Mouse (Mus musculus) MEL (cell line): ENCODE measurements around the gene Gm21913. TPM values are rescaled to one million over a fixed set of nuclear protein-coding genes. Genes with fewer than 3 reads are reported as not detected.
"Not testable (repeated sequence)": the region's sequence is repeated elsewhere in the genome, so short reads cannot be mapped to it uniquely, and the experiment has no call there.

Source experiments
- DNase-seq: peaks from one replicate; pipeline ENCODE4 v3.0.0; 2011; ENCODE audit warnings: low read depth, low spot score
- H3K27ac ChIP-seq: 2 replicates; pipeline ENCODE4 v1.5.1; 2012; ENCODE audit warnings: low read depth, mild to moderate bottlenecking, control low read depth, low read length, moderate library complexity; ENCODE audit not compliant: control insufficient read depth
- H3K27me3 ChIP-seq, 2 experiments: fragments of 150-350 bp in 1 of 2; sonication (generic) in 1 of 2; 2 replicates each; pipeline ENCODE4 v1.6.1; 2012; ENCODE audit warnings: low read length in 2 of 2, mild to moderate bottlenecking in 2 of 2, improper control_type of control experiment in 1 of 2, moderate library complexity in 1 of 2; ENCODE audit not compliant: insufficient read depth in 2 of 2, control insufficient read depth in 1 of 2
- H3K36me3 ChIP-seq, 2 experiments: 2 replicates each; pipeline ENCODE4 v1.6.1; 2012 to 2014; ENCODE audit warnings: low read length in 2 of 2, improper control_type of control experiment in 1 of 2, inconsistent platforms in 1 of 2, mild to moderate bottlenecking in 1 of 2; ENCODE audit not compliant: insufficient read depth in 2 of 2, control insufficient read depth in 1 of 2
- H3K4me1 ChIP-seq, 2 experiments: fragments of 150-350 bp in 1 of 2; sonication (generic) in 1 of 2; 2 replicates each; pipeline ENCODE4 v1.6.1; 2012; ENCODE audit warnings: low read length in 2 of 2, improper control_type of control experiment in 1 of 2, mild to moderate bottlenecking in 1 of 2; ENCODE audit not compliant: insufficient read depth in 2 of 2, control insufficient read depth in 1 of 2
- H3K4me3 ChIP-seq, 2 experiments: fragments of 150-350 bp in 1 of 2; sonication (generic) in 1 of 2; 2 replicates each; pipeline ENCODE4 v1.5.1; 2012; ENCODE audit warnings: low read depth in 2 of 2, low read length in 2 of 2, mild to moderate bottlenecking in 2 of 2, moderate library complexity in 2 of 2, control low read depth in 1 of 2, improper control_type of control experiment in 1 of 2; ENCODE audit not compliant: control insufficient read depth in 1 of 2, insufficient read depth in 1 of 2
- H3K79me2 ChIP-seq: 2 replicates; pipeline ENCODE4 v1.6.1; 2012; ENCODE audit warnings: mild to moderate bottlenecking, low read length, moderate library complexity; ENCODE audit not compliant: control insufficient read depth, poor library complexity, insufficient read depth
- H3K9ac ChIP-seq: 2 replicates; pipeline ENCODE4 v1.6.1; 2012; ENCODE audit warnings: low read depth, mild to moderate bottlenecking, control low read depth, low read length, moderate library complexity; ENCODE audit not compliant: control insufficient read depth, poor library complexity, severe bottlenecking
- H3K9me3 ChIP-seq: fragments of 150-350 bp; sonication (generic); replicated peaks from 2 replicates; pipeline ENCODE4 v1.6.1; 2012; ENCODE audit warnings: mild to moderate bottlenecking, low read length, improper control_type of control experiment, moderate library complexity; ENCODE audit not compliant: insufficient read depth
- polyA plus RNA-seq, 2 experiments: library from polyadenylated mRNA; stranded (reverse) in 1 of 2; unstranded in 1 of 2; fragments of >175 nt in 1 of 2; fragments of >200 nt in 1 of 2; gene quantifications; 2 replicates each; pipeline versions ENCODE4 v1.2.1 to v1.2.4; 2012; ENCODE audit warnings: low replicate concordance in 2 of 2, low read depth in 1 of 2; ENCODE audit not compliant: insufficient read length in 2 of 2, insufficient read depth in 1 of 2, missing spikeins in 1 of 2
- total RNA-seq: library from RNA; depleted of rRNA; stranded (reverse); fragments of 300-350 nt; gene quantifications from 2 replicates; pipeline ENCODE4 v1.2.3, GENCODE M21; 2012; rRNA removed

Gene Gm21913
- not detected in 2 replicates for total RNA-seq
- not detected for polyA plus RNA-seq

DNA sequence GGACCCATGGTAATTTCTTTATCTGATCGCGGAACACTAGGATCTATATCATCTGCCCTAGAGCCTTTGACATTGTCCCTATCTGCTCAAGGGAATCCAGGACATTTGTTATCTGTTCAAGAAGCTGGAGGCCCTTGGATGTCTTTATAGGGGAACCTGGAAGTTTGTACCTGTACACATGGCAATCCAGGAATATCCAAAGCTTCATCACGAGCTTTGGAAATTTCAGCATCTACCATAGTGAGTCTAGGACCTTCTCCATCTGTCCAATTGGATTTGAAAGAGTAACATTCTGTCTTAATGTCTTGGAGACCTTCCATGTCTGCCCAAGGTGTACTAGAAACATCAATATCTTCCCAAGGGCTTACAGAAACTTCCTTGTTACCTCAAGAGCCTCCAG, at the start of gene Gm21913:
Gene Gm21913 (plus strand): TSS at position 301 of the 400 bp plus-strand sequence.
- H3K36me3 ChIP-seq, H3K27ac ChIP-seq, H3K4me3 ChIP-seq, H3K4me1 ChIP-seq, H3K79me2 ChIP-seq, H3K9ac ChIP-seq, H3K27me3 ChIP-seq, DNase-seq, H3K9me3 ChIP-seq: not testable (repeated sequence)

Other genes with a start within 250 kb of the Gm21913 start
- gene Gm29110, start 153.4 kb upstream of the Gm21913 start, total RNA-seq: not detected in 2 replicates
- gene Gm29110, start 153.4 kb upstream of the Gm21913 start, polyA plus RNA-seq: not detected